Mouse (Mus musculus): ENCODE measurements around the gene Polr1a. TPM values are rescaled to one million over a fixed set of nuclear protein-coding genes. Genes with fewer than 3 reads are reported as not detected.

Polr1a gene
- polyA plus RNA-seq, 1 experiment from 2014 or later = 22.9 TPM

DNA sequence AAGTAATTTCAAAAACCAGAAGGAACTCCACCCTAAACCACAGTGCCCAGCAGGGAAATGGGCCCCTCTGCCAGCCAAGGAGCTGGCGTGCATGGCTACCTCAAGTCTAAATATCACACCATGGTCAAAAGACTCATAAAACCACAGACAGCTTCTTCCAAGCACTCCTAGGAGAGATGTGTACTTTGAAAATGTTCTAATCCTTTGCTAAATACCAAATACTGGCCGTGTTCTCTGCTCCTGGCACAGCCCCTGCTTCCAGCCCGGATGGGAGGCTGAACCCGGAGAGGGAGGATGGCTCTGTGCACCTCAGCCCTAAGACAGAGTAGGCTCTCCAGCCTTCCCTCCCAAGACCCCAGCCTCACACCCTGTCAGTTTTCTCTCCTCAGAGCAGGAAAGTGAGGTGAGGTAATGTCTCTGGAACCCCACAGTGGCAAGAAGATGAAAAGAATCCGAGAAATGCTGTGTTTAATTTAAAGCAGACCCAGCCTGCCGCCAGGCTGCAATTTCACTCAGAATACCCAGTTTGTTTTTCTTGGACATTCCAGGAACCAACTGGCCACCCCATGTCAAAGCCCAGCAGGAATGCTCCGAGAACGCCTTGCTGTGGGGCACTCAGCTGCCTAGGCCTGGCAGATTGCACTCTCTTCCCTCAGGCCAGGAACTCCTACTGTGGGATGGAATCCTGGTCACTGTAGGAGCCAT is 80.9 kb downstream of the Polr1a start:
- peak overlapping the region; percentile 77 for H3K27ac ChIP-seq (ENCODE audit: low read length)
- no peak overlapping the region for H3K4me3 ChIP-seq (ENCODE audit: low read length)
- 0 out of 2 replicates have a peak, but pooled peaks cover 5% of the 10 kb centered on the region for H3K4me1 ChIP-seq (ENCODE audit: control insufficient read depth, insufficient read depth, low read length)
- H3K27me3 ChIP-seq (replicated peaks; ENCODE audit: control insufficient read depth, insufficient read depth, low read length) = no peaks in the 10 kb centered on the region
- H3K4me2 ChIP-seq (ENCODE audit: low read depth, low read length) = no peak overlapping the region
- H3K9ac ChIP-seq (ENCODE audit: low read depth, low read length) = peak overlapping the region; percentile 2; the same call in 1 of the 2 replicates
- 25% methylated on average over 8 of the region's 8 CpGs for WGBS
- peak; percentile 59; the same call in 1 of the 2 replicates for ATAC-seq
- no peaks in the 10 kb centered on the region for H3K36me3 ChIP-seq (ENCODE audit: control insufficient read depth, insufficient read depth, low read length)
- no peaks in the 10 kb centered on the region for H3K9me3 ChIP-seq (ENCODE audit: control insufficient read depth, low read length)

DNA sequence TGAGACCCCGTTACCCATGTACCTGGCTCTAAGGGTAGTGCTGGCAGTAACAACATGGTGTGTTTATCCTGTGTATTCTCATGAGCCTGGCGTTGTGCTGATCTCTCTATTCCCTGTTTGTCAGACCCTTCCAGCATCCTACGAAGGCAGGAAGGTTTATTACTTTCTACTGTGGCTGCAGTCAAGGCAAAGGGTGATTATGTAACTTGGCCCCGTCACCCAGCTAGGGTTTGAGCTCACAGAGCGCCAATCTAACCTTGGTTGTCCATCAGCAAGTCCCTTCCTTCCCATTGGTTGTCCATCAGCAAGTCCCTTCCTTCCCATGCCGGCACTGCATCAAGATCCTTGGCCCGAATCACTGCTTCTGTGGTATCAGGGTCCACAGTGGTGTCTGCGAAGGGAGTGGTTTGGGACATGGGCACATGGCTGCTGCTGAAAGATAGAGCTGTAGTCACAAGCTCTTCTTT is 81.6 kb downstream of the Polr1a start:
- Histone ChIP-seq H3K4me1 (ENCODE audit: control insufficient read depth, insufficient read depth, low read length) (0 out of 2 replicates have a peak, but pooled peaks cover 5% of the 10 kb centered on the region), H3K27me3 (replicated peaks; ENCODE audit: control insufficient read depth, insufficient read depth, low read length) (no peaks in the 10 kb centered on the region), H3K9ac (ENCODE audit: low read depth, low read length) (peak overlapping the region; percentile 2; the same call in 1 of the 2 replicates), H3K4me3 (ENCODE audit: low read length) (no peak overlapping the region), H3K27ac (ENCODE audit: low read length) (peak overlapping the region; percentile 77), H3K4me2 (ENCODE audit: low read depth, low read length) (no peak overlapping the region), H3K9me3 (ENCODE audit: control insufficient read depth, low read length) (no peaks in the 10 kb centered on the region), H3K36me3 (ENCODE audit: control insufficient read depth, insufficient read depth, low read length) (no peaks in the 10 kb centered on the region)
- WGBS = 70% methylated on average over 8 of the region's 8 CpGs
- ATAC-seq = no peak

DNA sequence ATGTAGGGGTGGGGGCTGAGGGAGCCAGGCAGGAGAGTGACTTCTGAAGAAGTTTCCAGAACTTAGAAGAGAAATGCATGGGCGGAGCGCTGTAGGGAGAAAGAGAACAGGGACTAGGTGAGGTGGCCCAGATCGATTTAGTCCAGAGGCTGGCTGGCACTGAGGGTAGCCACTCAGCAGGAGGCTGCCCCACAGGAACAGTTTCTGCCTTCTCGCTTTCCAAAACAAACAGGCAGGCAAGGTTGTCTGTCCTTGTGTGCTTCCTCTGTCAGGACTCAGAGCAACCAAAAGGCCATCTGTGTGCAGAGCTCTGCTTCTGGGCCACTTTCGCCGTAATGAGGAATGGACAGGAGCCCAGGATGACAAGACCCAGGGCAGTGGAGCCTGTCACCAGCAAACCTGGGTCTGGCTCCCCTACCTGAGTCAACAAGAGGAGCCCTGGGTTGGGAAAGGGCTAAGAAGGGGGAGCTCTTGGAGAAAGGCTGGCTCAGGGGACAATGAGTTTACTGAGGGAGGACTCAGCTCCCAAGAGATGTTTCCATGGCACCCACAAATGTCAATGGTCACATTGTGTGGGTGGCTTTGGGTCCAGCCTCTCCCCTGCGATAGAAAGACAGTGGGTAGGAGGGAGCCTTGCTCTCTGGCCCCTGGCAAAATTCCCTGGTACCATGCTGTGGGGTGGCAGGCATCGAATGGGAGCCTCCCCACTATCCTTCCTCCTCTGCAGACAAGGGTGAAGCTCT is 82.5 kb downstream of the Polr1a start:
- ATAC-seq = no peak
- no peaks in the 10 kb centered on the region for H3K27me3 ChIP-seq (replicated peaks; ENCODE audit: control insufficient read depth, insufficient read depth, low read length)
- H3K9me3 ChIP-seq (ENCODE audit: control insufficient read depth, low read length) = no peaks in the 10 kb centered on the region; the same call in 1 of the 2 replicates
- H3K4me2 ChIP-seq (ENCODE audit: low read depth, low read length) = no peak overlapping the region
- H3K36me3 ChIP-seq (ENCODE audit: control insufficient read depth, insufficient read depth, low read length) = no peaks in the 10 kb centered on the region
- 0 out of 2 replicates have a peak, but pooled peaks cover 5% of the 10 kb centered on the region for H3K4me1 ChIP-seq (ENCODE audit: control insufficient read depth, insufficient read depth, low read length)
- no peak overlapping the region for H3K9ac ChIP-seq (ENCODE audit: low read depth, low read length)
- H3K27ac ChIP-seq (ENCODE audit: low read length) = 0 out of 2 replicates have a peak overlapping the region, but pooled peaks have one; percentile 15
- no peak overlapping the region for H3K4me3 ChIP-seq (ENCODE audit: low read length)
- 61% methylated on average over 8 of the region's 8 CpGs for WGBS

DNA sequence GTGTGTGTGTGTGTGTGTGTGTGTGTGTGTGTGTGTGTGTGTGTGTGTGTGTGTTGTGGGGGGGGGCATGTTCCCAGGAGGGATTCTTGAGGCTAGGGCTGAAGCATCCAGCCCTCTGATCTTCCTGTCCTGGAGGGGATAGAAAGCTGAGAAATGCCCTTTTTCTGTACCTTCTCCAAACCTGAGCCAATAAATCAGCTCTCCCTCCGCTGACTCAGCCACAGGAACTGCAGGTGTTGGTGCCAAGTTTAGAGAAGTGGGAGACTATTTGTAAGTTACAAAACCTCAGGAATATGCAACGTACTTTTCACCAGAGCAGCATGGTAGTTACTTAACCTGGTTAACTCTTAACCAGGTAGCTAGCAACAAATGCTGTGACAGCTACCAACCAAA is 83.1 kb downstream of the Polr1a start:
- no peak overlapping the region for H3K4me3 ChIP-seq (ENCODE audit: low read length)
- H3K27me3 ChIP-seq (replicated peaks; ENCODE audit: control insufficient read depth, insufficient read depth, low read length) = no peaks in the 10 kb centered on the region
- no peak for ATAC-seq
- no peak overlapping the region for H3K4me2 ChIP-seq (ENCODE audit: low read depth, low read length)
- H3K9ac ChIP-seq (ENCODE audit: low read depth, low read length) = no peak overlapping the region
- no peaks in the 10 kb centered on the region for H3K36me3 ChIP-seq (ENCODE audit: control insufficient read depth, insufficient read depth, low read length)
- H3K27ac ChIP-seq (ENCODE audit: low read length) = no peak overlapping the region
- 0 out of 2 replicates have a peak, but pooled peaks cover 5% of the 10 kb centered on the region for H3K4me1 ChIP-seq (ENCODE audit: control insufficient read depth, insufficient read depth, low read length)
- H3K9me3 ChIP-seq (ENCODE audit: control insufficient read depth, low read length) = no peaks in the 10 kb centered on the region; the same call in 1 of the 2 replicates
- WGBS = 54% methylated on average over 2 of the region's 2 CpGs

DNA sequence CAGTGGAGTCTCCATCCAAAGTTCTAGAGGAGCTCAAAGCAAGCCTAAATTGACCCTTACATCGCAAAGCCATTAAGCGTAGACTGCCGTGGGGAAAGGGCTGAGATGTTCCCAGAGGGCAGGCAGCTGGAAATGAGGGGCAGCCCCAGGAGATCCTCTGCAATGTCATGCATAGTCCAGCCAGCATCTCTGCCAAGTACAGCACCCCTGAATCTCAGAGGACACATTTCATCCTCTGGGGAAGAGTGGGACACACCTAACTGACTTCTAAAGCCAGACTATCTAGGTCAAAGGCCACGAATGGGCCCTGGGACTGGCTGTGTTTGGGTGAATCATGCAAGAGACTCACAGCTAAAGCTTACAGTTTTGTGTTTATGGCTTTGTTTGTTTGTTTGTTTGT is 85.2 kb downstream of the Polr1a start:
- 77% methylated on average over 4 of the region's 4 CpGs for WGBS
- no peak for ATAC-seq

DNA sequence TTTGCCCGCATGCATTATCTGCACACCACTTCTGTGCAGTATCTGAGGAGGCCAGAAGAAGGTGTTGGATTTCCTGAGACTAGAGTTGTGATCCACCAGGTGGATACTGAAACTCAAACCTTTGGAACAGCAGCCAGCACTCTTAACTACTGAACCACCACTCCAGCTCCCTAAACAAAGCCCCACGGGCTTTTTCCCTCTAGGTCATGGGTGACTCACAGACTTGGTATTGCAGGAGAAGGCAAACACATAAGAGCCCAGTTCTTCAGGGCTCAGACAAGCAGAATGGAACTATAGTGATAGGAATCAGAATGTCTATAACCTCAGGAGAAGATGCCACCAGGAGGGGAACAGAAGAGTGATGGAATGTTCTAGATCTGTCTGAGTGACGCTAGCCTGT is 86.2 kb downstream of the Polr1a start:
- WGBS = 80% methylated on average over 3 of the region's 3 CpGs
- no peaks in the 10 kb centered on the region; the same call in 1 of the 2 replicates for H3K9me3 ChIP-seq (ENCODE audit: control insufficient read depth, low read length)
- no peaks in the 10 kb centered on the region for H3K27me3 ChIP-seq (replicated peaks; ENCODE audit: control insufficient read depth, insufficient read depth, low read length)

More for the DNA sequence above, 85.2 kb downstream of the Polr1a start:
- H3K9ac ChIP-seq (ENCODE audit: low read depth, low read length) = no peak overlapping the region
- H3K4me3 ChIP-seq (ENCODE audit: low read length) = no peak overlapping the region
- H3K4me1 ChIP-seq (ENCODE audit: control insufficient read depth, insufficient read depth, low read length) = 0 out of 2 replicates have a peak, but pooled peaks cover 5% of the 10 kb centered on the region
- H3K9me3 ChIP-seq (ENCODE audit: control insufficient read depth, low read length) = no peaks in the 10 kb centered on the region; the same call in 1 of the 2 replicates
- no peak overlapping the region for H3K4me2 ChIP-seq (ENCODE audit: low read depth, low read length)
- H3K27me3 ChIP-seq (replicated peaks; ENCODE audit: control insufficient read depth, insufficient read depth, low read length) = no peaks in the 10 kb centered on the region
- no peaks in the 10 kb centered on the region for H3K36me3 ChIP-seq (ENCODE audit: control insufficient read depth, insufficient read depth, low read length)
- H3K27ac ChIP-seq (ENCODE audit: low read length) = no peak overlapping the region

DNA sequence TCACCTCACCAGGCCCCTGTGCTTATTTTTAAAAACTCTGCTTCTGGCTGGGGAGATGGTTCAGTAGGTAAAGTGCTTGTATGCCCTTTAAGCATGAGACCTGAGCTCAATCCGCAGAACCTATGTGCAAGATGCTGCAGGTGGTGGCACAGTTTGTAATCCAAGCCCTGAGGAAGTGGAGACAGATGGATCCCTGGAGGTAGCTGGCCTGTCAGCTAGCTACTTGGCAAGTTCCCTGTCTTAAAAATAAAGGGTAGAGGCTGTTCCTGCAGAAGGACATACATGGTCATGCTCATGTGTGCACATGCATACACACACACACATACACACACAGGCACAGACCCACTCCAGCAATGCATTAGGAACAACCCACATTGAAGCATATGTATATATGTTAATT is 88.4 kb downstream of the Polr1a start:
- Histone ChIP-seq H3K27me3 (replicated peaks; ENCODE audit: control insufficient read depth, insufficient read depth, low read length) (no peaks in the 10 kb centered on the region), H3K36me3 (ENCODE audit: control insufficient read depth, insufficient read depth, low read length) (no peaks in the 10 kb centered on the region), H3K4me3 (ENCODE audit: low read length) (no peak overlapping the region), H3K4me1 (ENCODE audit: control insufficient read depth, insufficient read depth, low read length) (no peaks in the 10 kb centered on the region), H3K9ac (ENCODE audit: low read depth, low read length) (no peak overlapping the region), H3K4me2 (ENCODE audit: low read depth, low read length) (no peak overlapping the region), H3K9me3 (ENCODE audit: control insufficient read depth, low read length) (no peaks in the 10 kb centered on the region; the same call in 1 of the 2 replicates), H3K27ac (ENCODE audit: low read length) (no peak overlapping the region)
- 88% methylated on average over 1 of the region's 1 CpGs for WGBS
- ATAC-seq = no peak

More for the DNA sequence above, 86.2 kb downstream of the Polr1a start:
- Histone ChIP-seq H3K9ac (ENCODE audit: low read depth, low read length) (no peak overlapping the region), H3K27ac (ENCODE audit: low read length) (no peak overlapping the region), H3K4me2 (ENCODE audit: low read depth, low read length) (no peak overlapping the region), H3K4me3 (ENCODE audit: low read length) (no peak overlapping the region), H3K36me3 (ENCODE audit: control insufficient read depth, insufficient read depth, low read length) (no peaks in the 10 kb centered on the region), H3K4me1 (ENCODE audit: control insufficient read depth, insufficient read depth, low read length) (0 out of 2 replicates have a peak, but pooled peaks cover 4% of the 10 kb centered on the region)
- no peak for ATAC-seq

DNA sequence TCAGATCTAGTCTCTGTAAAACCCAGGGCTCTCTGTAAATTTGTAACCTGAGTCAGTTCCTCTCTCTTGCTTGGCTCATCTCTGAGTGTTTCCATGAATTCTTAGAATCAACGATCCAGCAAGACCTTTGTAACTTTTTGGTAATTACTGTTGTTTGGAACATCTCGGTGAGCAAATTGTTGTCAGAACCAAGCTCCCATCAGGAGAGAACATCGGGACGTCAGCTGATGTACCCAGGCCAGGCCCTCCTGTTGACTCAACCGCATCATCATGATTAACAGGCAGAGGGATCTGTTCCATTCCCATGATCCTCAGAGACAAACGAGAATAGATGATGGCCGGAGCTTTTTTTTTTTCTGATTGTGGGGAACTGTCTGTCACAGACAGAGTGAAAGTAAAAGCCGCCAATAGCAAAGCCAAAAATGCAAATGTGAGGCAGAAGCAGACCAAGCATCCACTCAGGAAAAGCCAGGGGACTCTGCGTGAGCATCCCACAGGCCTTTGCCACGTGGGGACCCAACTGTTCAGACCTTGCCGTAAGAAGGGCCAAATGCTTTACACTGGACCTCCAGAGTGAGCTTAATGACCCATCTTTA is 91.2 kb downstream of the Polr1a start:
- no peak overlapping the region for H3K4me2 ChIP-seq (ENCODE audit: low read depth, low read length)
- 77% methylated on average over 11 of the region's 11 CpGs for WGBS
- no peak overlapping the region for H3K27ac ChIP-seq (ENCODE audit: low read length)
- no peak for ATAC-seq
- no peaks in the 10 kb centered on the region for H3K4me1 ChIP-seq (ENCODE audit: control insufficient read depth, insufficient read depth, low read length)
- no peaks in the 10 kb centered on the region for H3K27me3 ChIP-seq (replicated peaks; ENCODE audit: control insufficient read depth, insufficient read depth, low read length)
- no peaks in the 10 kb centered on the region; the same call in 1 of the 2 replicates for H3K9me3 ChIP-seq (ENCODE audit: control insufficient read depth, low read length)
- H3K36me3 ChIP-seq (ENCODE audit: control insufficient read depth, insufficient read depth, low read length) = no peaks in the 10 kb centered on the region
- H3K4me3 ChIP-seq (ENCODE audit: low read length) = no peak overlapping the region
- H3K9ac ChIP-seq (ENCODE audit: low read depth, low read length) = no peak overlapping the region

DNA sequence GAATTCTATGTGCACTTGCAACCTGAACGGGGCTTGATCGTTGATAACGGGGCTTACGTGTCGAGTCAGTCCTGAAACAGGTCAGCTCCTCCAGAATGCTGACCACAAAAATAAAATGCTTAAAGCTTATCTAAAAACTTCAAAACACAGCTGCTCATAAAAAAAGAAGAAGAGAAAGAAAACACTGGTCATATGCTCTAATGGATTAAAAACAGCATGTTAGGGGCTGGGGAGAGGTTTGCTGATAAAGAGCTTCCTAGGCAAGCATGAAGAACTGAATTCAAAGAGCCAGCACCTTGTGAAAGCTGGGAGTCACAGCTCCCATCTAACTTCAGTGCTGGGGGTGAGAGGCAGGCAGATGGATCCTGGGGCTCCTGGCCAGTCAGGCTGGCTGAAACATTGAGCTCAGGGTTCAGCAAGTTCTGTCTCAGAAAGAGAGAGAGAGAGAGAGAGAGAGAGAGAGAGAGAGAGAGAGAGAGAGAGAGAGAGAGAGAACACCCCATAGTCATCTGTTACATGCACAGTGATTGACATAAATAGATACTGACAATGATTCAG is 92.4 kb downstream of the Polr1a start:
- WGBS = 84% methylated on average over 5 of the region's 5 CpGs
- Histone ChIP-seq H3K27ac (ENCODE audit: low read length) (no peak overlapping the region), H3K36me3 (ENCODE audit: control insufficient read depth, insufficient read depth, low read length) (no peaks in the 10 kb centered on the region), H3K4me2 (ENCODE audit: low read depth, low read length) (no peak overlapping the region), H3K27me3 (replicated peaks; ENCODE audit: control insufficient read depth, insufficient read depth, low read length) (no peaks in the 10 kb centered on the region), H3K9ac (ENCODE audit: low read depth, low read length) (no peak overlapping the region), H3K4me3 (ENCODE audit: low read length) (no peak overlapping the region), H3K4me1 (ENCODE audit: control insufficient read depth, insufficient read depth, low read length) (no peaks in the 10 kb centered on the region), H3K9me3 (ENCODE audit: control insufficient read depth, low read length) (no peaks in the 10 kb centered on the region; the same call in 1 of the 2 replicates)
- ATAC-seq = no peak

All from intestine, embryonic 16.5 days (tissue).